10 mouse cellular contexts compared by ENCODE assay signal in genomic region chr4:35884946-35885460, GRCm38 (mm10).
A peak's percentile ranks its signal among the peaks of the same experiment; 100 is the strongest.
DNase-seq lines count a peak whose midpoint lies in the region; ATAC-seq and TF ChIP-seq lines count a peak whose summit lies in the region.
"Had no signal": no experiment of that assay in that cellular context is flagged by ENCODE, and none has a peak within 500 bp of the region (broad histone marks: within the 10 kb centered on the region; RNA-seq: fewer than 3 reads in every experiment).

No protein-coding gene starts in this region.

- ATAC-seq in forebrain, embryonic 16.5 days: no peak
- ATAC-seq in lung, embryonic 14.5 days (ENCODE audit: insufficient read depth): no peak
- ATAC-seq in limb, embryonic 11.5 days (ENCODE audit: insufficient number of reproducible peaks, low FRiP score, low TSS enrichment, low read depth): no peak
- ATAC-seq in inflammation-experienced regulatory T-cells, adult 6 months: no peak

- peaks cover 32% of the 10 kb centered on the region for H3K4me1 ChIP-seq in forebrain, embryonic 10.5 days
- H3K4me1 ChIP-seq in forebrain, embryonic 16.5 days (replicated peaks; ENCODE audit: control insufficient read depth, insufficient read depth, low read length): peaks cover 11% of the 10 kb centered on the region
- H3K4me1 ChIP-seq in lung, embryonic 14.5 days (ENCODE audit: insufficient read depth): no peaks in the 10 kb centered on the region
- no peaks in the 10 kb centered on the region for H3K4me1 ChIP-seq in limb, embryonic 11.5 days (ENCODE audit: control insufficient read depth, insufficient read depth, low read length)
- H3K4me1 ChIP-seq: lung, embryonic 15.5 days had no signal

- H3K27ac ChIP-seq in forebrain, embryonic 10.5 days: no peak overlapping the region
- H3K27ac ChIP-seq in forebrain, embryonic 16.5 days (ENCODE audit: low read length): no peak overlapping the region
- H3K27ac ChIP-seq in lung, embryonic 14.5 days (ENCODE audit: low read depth): no peak overlapping the region
- H3K27ac ChIP-seq in limb, embryonic 11.5 days (replicated peaks; ENCODE audit: low read depth, low read length): no peak overlapping the region
- H3K27ac ChIP-seq: gastrocnemius, adult 2 months; lung, embryonic 15.5 days had no signal

- no peaks in the 10 kb centered on the region for H3K9me3 ChIP-seq in forebrain, embryonic 10.5 days
- no peaks in the 10 kb centered on the region for H3K9me3 ChIP-seq in forebrain, embryonic 16.5 days (ENCODE audit: control insufficient read depth, low read length)
- no peaks in the 10 kb centered on the region for H3K9me3 ChIP-seq in lung, embryonic 14.5 days (ENCODE audit: low read depth, low read length)
- H3K9me3 ChIP-seq in limb, embryonic 11.5 days (ENCODE audit: control insufficient read depth, low read length): no peaks in the 10 kb centered on the region
- H3K9me3 ChIP-seq: lung, embryonic 15.5 days had no signal

- no peak overlapping the region for H3K4me3 ChIP-seq in forebrain, embryonic 10.5 days
- H3K4me3 ChIP-seq in forebrain, embryonic 16.5 days (replicated peaks; ENCODE audit: low read length): no peak overlapping the region
- no peak overlapping the region for H3K4me3 ChIP-seq in lung, embryonic 14.5 days (ENCODE audit: low read depth, low read length)
- no peak overlapping the region for H3K4me3 ChIP-seq in limb, embryonic 11.5 days (ENCODE audit: low read depth, low read length)
- H3K4me3 ChIP-seq: gastrocnemius, adult 2 months; lung, embryonic 15.5 days had no signal

- no peak for TF ChIP-seq CTCF in lung, embryonic 14.5 days (IDR thresholded peaks at IDR 0.05; ENCODE audit: low read depth)

- H3K27me3 ChIP-seq in forebrain, embryonic 10.5 days (ENCODE audit: poor library complexity, severe bottlenecking): no peaks in the 10 kb centered on the region
- H3K27me3 ChIP-seq in forebrain, embryonic 16.5 days (replicated peaks; ENCODE audit: control insufficient read depth, insufficient read depth, low read length): no peaks in the 10 kb centered on the region
- no peaks in the 10 kb centered on the region for H3K27me3 ChIP-seq in lung, embryonic 14.5 days (ENCODE audit: insufficient read depth, low read length)
- H3K27me3 ChIP-seq in limb, embryonic 11.5 days (ENCODE audit: control insufficient read depth, insufficient read depth, low read length): no peaks in the 10 kb centered on the region
- H3K27me3 ChIP-seq: lung, embryonic 15.5 days had no signal

- no peak overlapping the region for H3K4me2 ChIP-seq in forebrain, embryonic 16.5 days (ENCODE audit: low read length)
- H3K4me2 ChIP-seq in lung, embryonic 14.5 days: no peak overlapping the region
- no peak overlapping the region for H3K4me2 ChIP-seq in limb, embryonic 11.5 days (ENCODE audit: low read depth, severe bottlenecking)
- H3K4me2 ChIP-seq: lung, embryonic 15.5 days had no signal

- peak; percentile 19 for DNase-seq in forebrain, embryonic 10.5 days (ENCODE audit: extremely low spot score, low spot score)
- peak; percentile 84 for DNase-seq in lung, embryonic 14.5 days
- DNase-seq in lung, adult 18-20 months: no peak
- peak; percentile 28 for DNase-seq in ZHBTc4 (ENCODE audit: low read depth, low spot score)
- DNase-seq in limb, embryonic 11.5 days (ENCODE audit: low spot score): peak; percentile 65
- DNase-seq in urinary bladder, postnatal 4 days (ENCODE audit: low spot score in 2 of 2): no peak
- DNase-seq: gastrocnemius, adult 2 months had no signal

- H3K9ac ChIP-seq in forebrain, embryonic 16.5 days (replicated peaks; ENCODE audit: low read depth, low read length): no peak overlapping the region
- no peak overlapping the region for H3K9ac ChIP-seq in lung, embryonic 14.5 days
- H3K9ac ChIP-seq in limb, embryonic 11.5 days (ENCODE audit: low read length): no peak overlapping the region
- H3K9ac ChIP-seq: lung, embryonic 15.5 days had no signal

- no peaks in the 10 kb centered on the region for H3K36me3 ChIP-seq in forebrain, embryonic 10.5 days (replicated peaks)
- H3K36me3 ChIP-seq in forebrain, embryonic 16.5 days (ENCODE audit: control insufficient read depth, insufficient read depth): no peaks in the 10 kb centered on the region
- H3K36me3 ChIP-seq in lung, embryonic 14.5 days (ENCODE audit: insufficient read depth): no peaks in the 10 kb centered on the region
- no peaks in the 10 kb centered on the region for H3K36me3 ChIP-seq in limb, embryonic 11.5 days (ENCODE audit: control insufficient read depth, insufficient read depth, low read length)
- H3K36me3 ChIP-seq: lung, embryonic 15.5 days had no signal

- WGBS in forebrain, embryonic 10.5 days: 57% methylated on average over 3 of the region's 3 CpGs
- 45% methylated on average over 3 of the region's 3 CpGs for WGBS in forebrain, embryonic 16.5 days
- WGBS in lung, embryonic 14.5 days: 45% methylated on average over 3 of the region's 3 CpGs
- WGBS in limb, embryonic 11.5 days: 60% methylated on average over 3 of the region's 3 CpGs

Comparison
In these comparisons a context has a peak if more than half of its experiments do, and no peak if none do; other contexts are left out.
1. DNase-seq: peak in forebrain, embryonic 10.5 days (single experiment), lung, embryonic 14.5 days (single experiment), ZHBTc4 (single experiment) and limb, embryonic 11.5 days (single experiment); none in lung, adult 18-20 months (0 of 2) and urinary bladder, postnatal 4 days (0 of 2).